In genomic region chr13:111391011-111391410, GRCm38 (mm10) we compare ENCODE assay signal across 23 mouse cellular contexts.
DNase-seq lines count a peak whose midpoint lies in the region; ATAC-seq and TF ChIP-seq lines count a peak whose summit lies in the region.
"Had no signal": no experiment of that assay in that cellular context is flagged by ENCODE, and none has a peak within 500 bp of the region (broad histone marks: within the 10 kb centered on the region; RNA-seq: fewer than 3 reads in every experiment).

No protein-coding gene starts in this region.

- 42% methylated on average over 1 of the region's 1 CpGs for WGBS in lung, embryonic 14.5 days
- 77% methylated on average over 1 of the region's 1 CpGs for WGBS in forebrain, embryonic 10.5 days

- no peak overlapping the region for H3K9ac ChIP-seq in lung, embryonic 14.5 days
- H3K9ac ChIP-seq: embryonic facial prominence, embryonic 13.5 days; forebrain, postnatal 0 days; hindbrain, embryonic 12.5 days; hindbrain, embryonic 15.5 days had no signal

- no peak for TF ChIP-seq CTCF in lung, embryonic 14.5 days (IDR thresholded peaks at IDR 0.05; ENCODE audit: low read depth)

- no peaks in the 10 kb centered on the region for H3K27me3 ChIP-seq in lung, embryonic 14.5 days (ENCODE audit: insufficient read depth, low read length)
- no peaks in the 10 kb centered on the region for H3K27me3 ChIP-seq in forebrain, embryonic 10.5 days (ENCODE audit: poor library complexity, severe bottlenecking)
- H3K27me3 ChIP-seq: embryonic facial prominence, embryonic 13.5 days; hindbrain, embryonic 12.5 days; hindbrain, embryonic 15.5 days had no signal

- H3K36me3 ChIP-seq in lung, embryonic 14.5 days (ENCODE audit: insufficient read depth) = no peaks in the 10 kb centered on the region
- H3K36me3 ChIP-seq in forebrain, embryonic 10.5 days (replicated peaks) = no peaks in the 10 kb centered on the region
- H3K36me3 ChIP-seq: embryonic facial prominence, embryonic 13.5 days; hindbrain, embryonic 12.5 days; hindbrain, embryonic 15.5 days had no signal

- no peak for ATAC-seq in lung, embryonic 14.5 days (ENCODE audit: insufficient read depth)
- ATAC-seq: activated CD4-positive, CD25-positive, alpha-beta regulatory T cell, adult 4 months; CD4-positive, CD25-positive, alpha-beta regulatory T cell, adult 4 months; forebrain, embryonic 14.5 days; forebrain, postnatal 0 days had no signal

- no peaks in the 10 kb centered on the region for H3K4me1 ChIP-seq in lung, embryonic 14.5 days (ENCODE audit: insufficient read depth)
- H3K4me1 ChIP-seq in forebrain, embryonic 10.5 days = no peaks in the 10 kb centered on the region
- H3K4me1 ChIP-seq: embryonic facial prominence, embryonic 13.5 days; hindbrain, embryonic 12.5 days; hindbrain, embryonic 15.5 days had no signal

- no peak overlapping the region for H3K4me2 ChIP-seq in lung, embryonic 14.5 days
- H3K4me2 ChIP-seq: embryonic facial prominence, embryonic 13.5 days; heart, embryonic 11.5 days; hindbrain, embryonic 12.5 days; hindbrain, embryonic 15.5 days had no signal

- no peaks in the 10 kb centered on the region for H3K9me3 ChIP-seq in lung, embryonic 14.5 days (ENCODE audit: low read depth, low read length)
- H3K9me3 ChIP-seq in forebrain, embryonic 10.5 days = no peaks in the 10 kb centered on the region
- H3K9me3 ChIP-seq: embryonic facial prominence, embryonic 13.5 days; hindbrain, embryonic 12.5 days; hindbrain, embryonic 15.5 days had no signal

- peak; percentile 17 for DNase-seq in adrenal gland, adult 2 months
- no peak for DNase-seq in adrenal gland, adult 18-20 months (ENCODE audit: low spot score in 2 of 2)
- peak; percentile 53 for DNase-seq in kidney, adult 9 months
- no peak for DNase-seq in kidney, adult 18-20 months
- peak; percentile 55 for DNase-seq in lung, embryonic 14.5 days
- DNase-seq in lung, postnatal 14 days = no peak
- peak; percentile 8 for DNase-seq in 3T3-L1 (ENCODE audit: low read depth, low spot score)
- DNase-seq in forebrain, embryonic 10.5 days (ENCODE audit: extremely low spot score, low spot score) = no peak
- DNase-seq: adrenal gland, adult 8-10 months; cerebellum, adult 18-20 months; cerebellum, adult 9-10 months; cerebellum, postnatal 25 days; forebrain, postnatal 0 days; gastrocnemius, adult 2 months; gastrocnemius, postnatal 14 days; heart, adult 11 months had no signal

- H3K4me3 ChIP-seq in lung, embryonic 14.5 days (ENCODE audit: low read depth, low read length) = no peak overlapping the region
- H3K4me3 ChIP-seq in forebrain, embryonic 10.5 days = no peak overlapping the region
- H3K4me3 ChIP-seq: embryonic facial prominence, embryonic 13.5 days; gastrocnemius, adult 2 months; hindbrain, embryonic 12.5 days; hindbrain, embryonic 15.5 days had no signal

- H3K27ac ChIP-seq in lung, embryonic 14.5 days (ENCODE audit: low read depth) = no peak overlapping the region
- H3K27ac ChIP-seq in forebrain, embryonic 10.5 days = no peak overlapping the region
- H3K27ac ChIP-seq: embryonic facial prominence, embryonic 13.5 days; gastrocnemius, adult 2 months; hindbrain, embryonic 12.5 days; hindbrain, embryonic 15.5 days had no signal

Comparison
In these comparisons a context has a peak if more than half of its experiments do, and no peak if none do; other contexts are left out.
1. DNase-seq: peak in adrenal gland, adult 2 months (single experiment), kidney, adult 9 months (single experiment), lung, embryonic 14.5 days (single experiment) and 3T3-L1 (single experiment); none in adrenal gland, adult 18-20 months (0 of 2), kidney, adult 18-20 months (single experiment), lung, postnatal 14 days (single experiment) and forebrain, embryonic 10.5 days (single experiment).